8 mouse cellular contexts compared by ENCODE assay signal in genomic region chr7:144937490-144937889, GRCm38 (mm10). TPM values are rescaled to one million over a fixed set of nuclear protein-coding genes. Genes with fewer than 3 reads are reported as not detected.
DNase-seq lines count a peak whose midpoint lies in the region; ATAC-seq lines count a peak whose summit lies in the region.

No protein-coding gene starts in this region.

- peak overlapping the region; percentile 56 for H3K4me3 ChIP-seq in intestine, embryonic 15.5 days (replicated peaks)

- DNase-seq in adipocyte (ENCODE audit: low spot score): peak; percentile 77
- DNase-seq in embryo, embryonic 10.5 days (ENCODE audit: low spot score): peak; percentile 92
- DNase-seq in gastrocnemius, postnatal 25 days: peak; percentile 75
- DNase-seq in left cerebral cortex, postnatal 25 days (ENCODE audit: low spot score in 2 of 2): peak; percentile 90 to 91
- DNase-seq in mesoderm, embryonic 11.5 days (ENCODE audit: low read depth, low spot score): peak; percentile 90
- peak; percentile 89 for DNase-seq in right cerebral cortex, postnatal 25 days
- peak; percentile 81 to 91 for DNase-seq in urinary bladder, postnatal 4 days (ENCODE audit: low spot score in 2 of 2)

- peak overlapping the region; percentile 96 for H3K4me2 ChIP-seq in intestine, embryonic 15.5 days (replicated peaks)

- H3K4me1 ChIP-seq in intestine, embryonic 15.5 days (replicated peaks): peaks cover 24% of the 10 kb centered on the region

- 0 out of 2 replicates have a peak, but pooled peaks cover 9% of the 10 kb centered on the region for H3K36me3 ChIP-seq in intestine, embryonic 15.5 days

- peak; percentile 26; the same call in 1 of the 2 replicates for ATAC-seq in intestine, embryonic 15.5 days

- under 1% methylated on average over 20 of the region's 20 CpGs for WGBS in intestine, embryonic 15.5 days

- H3K27ac ChIP-seq in intestine, embryonic 15.5 days: no peak overlapping the region

- intact Hi-C loops in left cerebral cortex, postnatal 25 days (cut with DNase I): loop anchor here (1.0 kb wide), 1 partner anchor 306 kb away; no protein-coding TSS in a partner anchor

- H3K27me3 ChIP-seq in intestine, embryonic 15.5 days (replicated peaks): peaks cover 21% of the 10 kb centered on the region

- H3K9ac ChIP-seq in intestine, embryonic 15.5 days: peak overlapping the region; percentile 56

- no peaks in the 10 kb centered on the region for H3K9me3 ChIP-seq in intestine, embryonic 15.5 days

RNA-seq across cellular contexts. Expression of gene Ccnd1, which starts 2.2 kb away (rescaled TPM):
- 10 to 100 TPM; 11.4 to 14.1 TPM for total RNA-seq in gastrocnemius, postnatal 25 days (2021)
- polyA plus RNA-seq in intestine, embryonic 15.5 days (2015; fragmentation: Nextera tagmentation; extraction: Ambion mirVana): 66.8 and 77.9 TPM in 2 replicates
- 10 to 100 TPM; 44.4 to 52.2 TPM for total RNA-seq in left cerebral cortex, postnatal 25 days (2021)

RNA-seq across cellular contexts. Expression of gene LTO1, which starts 22.6 kb away (rescaled TPM):
- 1 to 10 TPM; 7.0 to 8.4 TPM for total RNA-seq in gastrocnemius, postnatal 25 days (2021)
- polyA plus RNA-seq in intestine, embryonic 15.5 days (2015; fragmentation: Nextera tagmentation; extraction: Ambion mirVana): 24.1 and 25.2 TPM in 2 replicates
- 10 to 100 TPM; 24.4 to 25.3 TPM for total RNA-seq in left cerebral cortex, postnatal 25 days (2021)

RNA-seq across cellular contexts. Expression of gene Fgf15, which starts 41.2 kb away (rescaled TPM):
- total RNA-seq in gastrocnemius, postnatal 25 days (2021): not detected
- polyA plus RNA-seq in intestine, embryonic 15.5 days (2015; fragmentation: Nextera tagmentation; extraction: Ambion mirVana): 0.23 TPM in 1 of 2 replicates, not detected in the other
- total RNA-seq in left cerebral cortex, postnatal 25 days (2021): not detected
